Mouse (Mus musculus): ENCODE data around the gene Gm15262. TPM values are rescaled to one million over a fixed set of nuclear protein-coding genes. Genes with fewer than 3 reads are reported as not detected.
"Not testable (repeated sequence)": the region's sequence is repeated elsewhere in the genome, so short reads cannot be mapped to it uniquely, and the experiment has no call there.

Gene Gm15262
- total RNA-seq (2015) = not detected in 2 replicates
- total RNA-seq (2017) = not detected in 2 replicates

- not testable (repeated sequence) for ATAC-seq (ENCODE audit: poor library complexity, severe bottlenecking)
Measured at GRCm38 (mm10) chrX:161287156-161287555, at the start of gene Gm15262. Gene Gm15262, plus strand, starts transcription at chrX:161287456.

GRCm38 (mm10) chrX:161308131-161308530 is 20.9 kb downstream of the Gm15262 start:
- ATAC-seq (ENCODE audit: poor library complexity, severe bottlenecking) = no peak

- ATAC-seq (ENCODE audit: poor library complexity, severe bottlenecking) = no peak
Measured at GRCm38 (mm10) chrX:161316443-161316842, 29.2 kb downstream of the Gm15262 start.

GRCm38 (mm10) chrX:161370927-161371326 is 83.7 kb downstream of the Gm15262 start:
- no peak for ATAC-seq (ENCODE audit: poor library complexity, severe bottlenecking)

- ATAC-seq (ENCODE audit: poor library complexity, severe bottlenecking) = no peak
Measured at GRCm38 (mm10) chrX:161371461-161371860, 84.2 kb downstream of the Gm15262 start.

- ATAC-seq (ENCODE audit: poor library complexity, severe bottlenecking) = no peak
Measured at GRCm38 (mm10) chrX:161375568-161375967, 88.3 kb downstream of the Gm15262 start.

- ATAC-seq (ENCODE audit: poor library complexity, severe bottlenecking) = no peak
Measured at GRCm38 (mm10) chrX:161385791-161386190, 98.5 kb downstream of the Gm15262 start.

- no peak for ATAC-seq (ENCODE audit: poor library complexity, severe bottlenecking)
Measured at GRCm38 (mm10) chrX:161387942-161388341, 100.7 kb downstream of the Gm15262 start.

- ATAC-seq (ENCODE audit: poor library complexity, severe bottlenecking) = peak; percentile 86
Measured at GRCm38 (mm10) chrX:161399110-161399509, 111.9 kb downstream of the Gm15262 start.

GRCm38 (mm10) chrX:161411151-161411550 is 123.9 kb downstream of the Gm15262 start:
- ATAC-seq (ENCODE audit: poor library complexity, severe bottlenecking) = no peak

Other genes starting within 250 kb of the Gm15262 start
- gene Scml2, start 170.3 kb upstream of the Gm15262 start, total RNA-seq (2015) = 1.7 and 2.3 TPM in 2 replicates
- 1.0 and 2.0 TPM in 2 replicates for gene Scml2, start 170.3 kb upstream of the Gm15262 start, total RNA-seq (2017)